Mouse (Mus musculus) liver, adult 2 months (tissue): ENCODE results near the gene Patj.

Experiments used
- CTCF ChIP-seq: fragments of 200-500 bp; IDR thresholded peaks from 2 replicates; pipeline ENCODE4 v1.5.1; 2011; ENCODE audit warnings: low read depth, low read length, control low read depth
- POLR2A ChIP-seq: fragments of 200-500 bp; IDR thresholded peaks from 2 replicates; pipeline ENCODE4 v1.6.1; 2011; ENCODE audit warnings: low read length, control low read depth; ENCODE audit not compliant: insufficient read depth; ENCODE audit errors: extremely low read depth

DNA sequence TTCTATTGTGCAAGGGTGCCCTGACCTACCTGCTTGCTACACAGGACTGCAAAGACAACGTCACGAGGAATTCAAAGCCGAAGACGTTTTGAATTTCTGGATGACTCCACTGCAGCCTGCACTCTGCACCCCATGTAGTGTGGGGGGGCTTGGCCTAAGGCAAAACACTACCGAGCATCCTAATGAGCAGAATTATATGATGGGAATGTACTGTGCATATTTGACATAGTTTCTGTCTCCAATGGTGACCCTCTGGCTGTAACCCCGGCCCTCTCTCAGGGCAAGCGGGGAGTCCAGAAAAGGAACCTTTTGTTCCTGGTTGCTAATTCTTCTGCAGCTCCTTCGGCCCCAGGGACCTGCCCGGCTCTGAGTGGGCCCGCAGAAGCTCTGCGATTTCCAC lies 360.6 kb downstream of the Patj start:
- no peak for TF ChIP-seq POLR2A
- no peak for TF ChIP-seq CTCF
